Comparison of ENCODE assay signal across 22 mouse cellular contexts in the genomic region with DNA sequence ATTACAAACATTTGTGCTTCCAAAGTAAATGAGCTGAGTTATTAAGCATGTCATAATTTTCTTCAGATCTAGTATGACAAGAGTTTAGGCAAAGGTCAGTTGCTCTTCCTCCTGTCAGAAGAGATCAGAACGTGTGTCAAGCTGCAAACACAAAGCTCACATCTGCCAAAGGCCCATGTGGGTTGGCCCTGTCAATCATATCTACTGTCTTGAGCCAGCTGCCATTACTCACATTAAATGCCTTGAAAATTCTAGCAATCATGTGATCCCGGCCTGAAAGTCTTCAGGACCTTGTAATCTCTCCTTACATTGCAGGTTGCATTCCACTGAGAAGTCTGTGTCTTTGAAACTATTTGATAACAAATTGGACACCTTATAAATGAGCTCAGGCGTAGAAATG.
A peak's percentile ranks its signal among the peaks of the same experiment; 100 is the strongest.
DNase-seq lines count a peak whose midpoint lies in the region; ATAC-seq and TF ChIP-seq lines count a peak whose summit lies in the region.
"Had no signal": no experiment of that assay in that cellular context is flagged by ENCODE, and none has a peak within 500 bp of the region (broad histone marks: within the 10 kb centered on the region; RNA-seq: fewer than 3 reads in every experiment).

No protein-coding gene starts in this region.

- WGBS in kidney, embryonic 15.5 days: 59% methylated on average over 3 of the region's 3 CpGs
- 48% methylated on average over 3 of the region's 3 CpGs for WGBS in lung, embryonic 14.5 days

- ATAC-seq in kidney, embryonic 15.5 days (replicated peaks; ENCODE audit: low FRiP score): peak; percentile 58
- ATAC-seq in lung, embryonic 14.5 days (ENCODE audit: insufficient read depth): peak; percentile 47; the same call in 1 of the 2 replicates
- ATAC-seq: CD4-positive, CD25-positive, alpha-beta regulatory T cell, adult 4 months; forebrain, embryonic 16.5 days; hindbrain, postnatal 0 days had no signal

- H3K36me3 ChIP-seq in kidney, embryonic 15.5 days: no peaks in the 10 kb centered on the region
- H3K36me3 ChIP-seq in lung, embryonic 14.5 days (ENCODE audit: insufficient read depth): no peaks in the 10 kb centered on the region
- H3K36me3 ChIP-seq: embryonic facial prominence, embryonic 13.5 days; forebrain, embryonic 12.5 days; G1E; heart, embryonic 10.5 days; hindbrain, embryonic 13.5 days had no signal

- no peak overlapping the region for H3K9ac ChIP-seq in kidney, embryonic 15.5 days
- no peak overlapping the region for H3K9ac ChIP-seq in lung, embryonic 14.5 days
- H3K9ac ChIP-seq: embryonic facial prominence, embryonic 13.5 days; forebrain, embryonic 12.5 days; hindbrain, embryonic 13.5 days had no signal

- H3K9me3 ChIP-seq in kidney, embryonic 15.5 days (replicated peaks): no peaks in the 10 kb centered on the region
- no peaks in the 10 kb centered on the region for H3K9me3 ChIP-seq in lung, embryonic 14.5 days (ENCODE audit: low read depth, low read length)
- H3K9me3 ChIP-seq: embryonic facial prominence, embryonic 13.5 days; forebrain, embryonic 12.5 days; G1E; heart, embryonic 10.5 days; hindbrain, embryonic 13.5 days had no signal

- H3K4me3 ChIP-seq in kidney, embryonic 15.5 days (replicated peaks): no peak overlapping the region
- H3K4me3 ChIP-seq in lung, embryonic 14.5 days (ENCODE audit: low read depth, low read length): no peak overlapping the region
- H3K4me3 ChIP-seq: embryonic facial prominence, embryonic 13.5 days; forebrain, embryonic 12.5 days; heart, embryonic 10.5 days; hindbrain, embryonic 13.5 days had no signal

- no peak overlapping the region for H3K27ac ChIP-seq in kidney, embryonic 15.5 days
- H3K27ac ChIP-seq in lung, embryonic 14.5 days (ENCODE audit: low read depth): no peak overlapping the region
- H3K27ac ChIP-seq: embryonic facial prominence, embryonic 13.5 days; forebrain, embryonic 12.5 days; heart, embryonic 10.5 days; hindbrain, embryonic 13.5 days; hindbrain, postnatal 0 days had no signal

- no peaks in the 10 kb centered on the region for H3K27me3 ChIP-seq in kidney, embryonic 15.5 days
- H3K27me3 ChIP-seq in lung, embryonic 14.5 days (ENCODE audit: insufficient read depth, low read length): no peaks in the 10 kb centered on the region
- H3K27me3 ChIP-seq: embryonic facial prominence, embryonic 13.5 days; forebrain, embryonic 12.5 days; hindbrain, embryonic 13.5 days had no signal

- TF ChIP-seq CTCF in lung, embryonic 14.5 days (IDR thresholded peaks at IDR 0.05; ENCODE audit: low read depth): no peak

- no peak for DNase-seq in kidney, adult 9 months
- DNase-seq in lung, embryonic 14.5 days: peak; percentile 14
- no peak for DNase-seq in lung, postnatal 4 days
- DNase-seq in mesoderm, embryonic 11.5 days (ENCODE audit: low read depth, low spot score): peak; percentile 3
- no peak for DNase-seq in cerebellum, postnatal 36 days
- DNase-seq in thymus, postnatal 36 days: no peak
- DNase-seq: B cell, adult 2 months; cerebellum, adult 2 months; cerebellum, postnatal 10 days; embryo, embryonic 11 days; gastrocnemius, postnatal 10 days; heart, adult 18-20 months; heart, postnatal 10 days had no signal

- no peak overlapping the region for H3K4me2 ChIP-seq in kidney, embryonic 15.5 days
- no peak overlapping the region for H3K4me2 ChIP-seq in lung, embryonic 14.5 days
- H3K4me2 ChIP-seq: embryonic facial prominence, embryonic 13.5 days; forebrain, embryonic 12.5 days; hindbrain, embryonic 13.5 days had no signal

- no peaks in the 10 kb centered on the region for H3K4me1 ChIP-seq in kidney, embryonic 15.5 days
- H3K4me1 ChIP-seq in lung, embryonic 14.5 days (ENCODE audit: insufficient read depth): no peaks in the 10 kb centered on the region
- H3K4me1 ChIP-seq: embryonic facial prominence, embryonic 13.5 days; forebrain, embryonic 12.5 days; heart, embryonic 10.5 days; hindbrain, embryonic 13.5 days had no signal

Comparison
In these comparisons a context has a peak if more than half of its experiments do, and no peak if none do; other contexts are left out.
1. DNase-seq: peak in lung, embryonic 14.5 days (single experiment) and mesoderm, embryonic 11.5 days (single experiment); none in kidney, adult 9 months (single experiment), lung, postnatal 4 days (0 of 2), cerebellum, postnatal 36 days (0 of 2) and thymus, postnatal 36 days (0 of 2).